Mouse (Mus musculus) liver, adult 2 months (tissue): Measurements from ENCODE around the gene Sugp1. TPM values are rescaled to one million over a fixed set of nuclear protein-coding genes. Genes with fewer than 3 reads are reported as not detected.

Experiments used
- DNase-seq: peaks from one replicate; pipeline ENCODE4 v3.0.0-alpha.2; 2011; ENCODE audit warnings: low read depth, low spot score; ENCODE audit errors: extremely low read depth
- H3K27ac ChIP-seq: fragments of 200-500 bp; replicated peaks from 2 replicates; pipeline ENCODE4 v1.5.1; 2012; ENCODE audit warnings: low read depth, mild to moderate bottlenecking, control low read depth, inconsistent platforms, low read length; ENCODE audit not compliant: insufficient read depth
- H3K27me3 ChIP-seq: fragments of 200-500 bp; 2 replicates; pipeline ENCODE4 v1.6.1; 2012; ENCODE audit warnings: mild to moderate bottlenecking, moderate library complexity, low read length, inconsistent platforms; ENCODE audit not compliant: control insufficient read depth, insufficient read depth
- H3K36me3 ChIP-seq: fragments of 200-500 bp; 2 replicates; pipeline ENCODE4 v1.6.1; 2012; ENCODE audit warnings: low read length, inconsistent platforms; ENCODE audit not compliant: control insufficient read depth, insufficient read depth
- H3K4me1 ChIP-seq: fragments of 200-500 bp; 2 replicates; pipeline ENCODE4 v1.6.1; 2011; ENCODE audit warnings: low read length; ENCODE audit not compliant: control insufficient read depth, insufficient read depth
- H3K4me3 ChIP-seq: fragments of 200-500 bp; 2 replicates; pipeline ENCODE4 v1.5.1; 2011; ENCODE audit warnings: low read depth, mild to moderate bottlenecking, control low read depth, low read length, moderate library complexity; ENCODE audit not compliant: insufficient read depth
- H3K79me2 ChIP-seq: fragments of 200-500 bp; 2 replicates; pipeline ENCODE4 v1.6.1; 2012; ENCODE audit warnings: inconsistent platforms, mild to moderate bottlenecking, low read length, moderate library complexity; ENCODE audit not compliant: control insufficient read depth, insufficient read depth
- H3K9ac ChIP-seq: fragments of 200-500 bp; 2 replicates; pipeline ENCODE4 v1.6.1; 2012; ENCODE audit warnings: low read depth, mild to moderate bottlenecking, control low read depth, inconsistent platforms, low read length
- CTCF ChIP-seq: fragments of 200-500 bp; IDR thresholded peaks from 2 replicates; pipeline ENCODE4 v1.5.1; 2011; ENCODE audit warnings: low read depth, low read length, control low read depth
- POLR2A ChIP-seq: fragments of 200-500 bp; IDR thresholded peaks from 2 replicates; pipeline ENCODE4 v1.6.1; 2011; ENCODE audit warnings: low read length, control low read depth; ENCODE audit not compliant: insufficient read depth; ENCODE audit errors: extremely low read depth
- WGBS: fragments of 180-500 bp; shearing (Covaris S2); methylation state at CpG from one replicate; pipeline ENCODE4 v1.1.7; 2018; 5-methylcytosine and 5-hydroxymethylcytosine counted together
- polyA plus RNA-seq: library from polyadenylated mRNA; depleted of rRNA; stranded (reverse); fragments of >200 nt; gene quantifications from 2 replicates; pipeline ENCODE4 v1.2.3, GENCODE M21; 2012
- total RNA-seq: library from RNA; depleted of rRNA; stranded (reverse); fragments of >200 nt; gene quantifications from 2 replicates; pipeline ENCODE4 v1.2.3, GENCODE M21; 2014

Sugp1 gene
- total and polyA plus RNA-seq, 2 experiments, result 5.1 TPM

DNA sequence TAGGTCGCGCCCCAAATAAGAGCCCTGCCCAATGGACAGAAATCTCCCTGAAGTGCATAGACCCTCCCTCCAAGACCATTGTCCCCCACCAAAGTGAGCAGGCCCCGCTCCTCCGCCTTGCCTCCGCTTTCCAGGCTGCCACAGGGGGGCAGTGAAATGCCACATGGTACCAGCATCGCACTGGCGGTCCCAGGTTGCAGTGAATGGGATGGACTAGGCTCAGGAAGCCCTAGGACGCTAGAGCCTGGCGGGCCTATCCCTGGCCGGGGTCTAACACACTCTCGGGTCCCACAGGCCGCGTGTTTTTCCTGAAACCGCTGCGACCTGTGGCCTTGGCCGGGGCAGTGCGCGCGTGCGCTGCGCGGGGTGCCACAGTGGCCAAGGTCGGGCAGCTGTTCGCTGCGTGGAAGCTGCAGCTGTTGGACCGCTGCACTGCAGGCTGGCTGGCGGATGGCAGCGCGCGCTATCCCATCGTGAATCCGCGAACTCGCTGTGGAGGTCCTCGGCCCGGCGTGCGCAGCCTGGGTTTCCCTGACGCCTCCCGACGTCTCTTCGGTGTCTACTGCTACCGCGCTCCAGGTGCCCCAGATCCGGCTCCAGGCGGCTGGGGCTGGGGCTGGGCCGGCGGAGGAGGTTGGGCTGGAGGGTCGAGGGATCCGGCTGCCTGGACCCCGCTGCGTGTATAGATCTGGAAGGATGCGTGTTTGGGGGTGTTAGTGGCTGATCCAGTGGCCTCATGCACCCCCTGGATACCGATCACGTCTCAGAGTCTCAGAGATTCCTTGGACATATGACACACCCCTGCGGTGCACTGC, 45.4 kb downstream of the Sugp1 start:
- H3K27ac ChIP-seq, result no peak overlapping the region
- H3K27me3 ChIP-seq, result peaks cover 9% of the 10 kb centered on the region
- H3K36me3 ChIP-seq, result no peaks in the 10 kb centered on the region
- no peak overlapping the region for H3K4me3 ChIP-seq
- TF ChIP-seq CTCF (peak; percentile 63), POLR2A (no peak)
- no peak overlapping the region for H3K9ac ChIP-seq
- no peaks in the 10 kb centered on the region; the same call in none of the 2 replicates for H3K4me1 ChIP-seq
- no peak for DNase-seq
- WGBS, result 27% methylated on average over 56 of the region's 56 CpGs
- H3K79me2 ChIP-seq, result no peaks in the 10 kb centered on the region

DNA sequence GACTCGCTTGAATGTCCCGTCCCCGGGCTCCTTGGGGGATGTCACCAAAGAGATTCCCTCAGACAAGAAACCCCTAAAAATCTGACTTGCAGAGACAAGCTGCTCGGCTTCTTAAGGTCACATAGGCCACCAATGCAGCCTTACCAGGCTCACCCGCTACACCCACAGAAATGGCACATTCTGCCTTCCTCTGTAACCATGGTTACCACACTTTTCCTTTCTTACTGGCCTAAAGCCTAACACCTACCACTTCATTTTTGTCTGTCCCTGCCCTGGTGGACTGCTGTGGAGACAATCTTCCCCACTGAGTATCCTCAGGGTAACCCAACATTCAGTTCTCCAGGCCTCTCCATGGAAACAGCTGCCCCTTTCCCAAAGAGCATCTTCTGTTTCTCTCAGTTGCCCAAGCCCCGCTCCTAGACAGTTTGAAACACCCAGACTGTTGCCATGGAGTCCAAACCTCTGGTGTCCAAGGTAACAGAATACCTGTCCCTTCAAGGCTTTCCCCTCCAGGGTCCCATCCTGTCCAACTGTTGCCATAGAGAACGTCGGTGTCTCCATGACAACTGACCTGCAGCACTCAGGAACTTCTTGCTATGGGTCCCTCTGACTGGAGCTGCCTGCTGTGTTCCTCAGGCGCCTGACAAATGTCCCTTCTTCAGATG, 46.8 kb downstream of the Sugp1 start:
- no peaks in the 10 kb centered on the region for H3K79me2 ChIP-seq
- H3K4me3 ChIP-seq, result no peak overlapping the region
- H3K4me1 ChIP-seq, result no peaks in the 10 kb centered on the region
- no peak for DNase-seq
- WGBS, result 69% methylated on average over 9 of the region's 9 CpGs
- no peaks in the 10 kb centered on the region for H3K36me3 ChIP-seq
- no peak for TF ChIP-seq CTCF
- TF ChIP-seq POLR2A, result no peak
- H3K27me3 ChIP-seq, result peaks cover 9% of the 10 kb centered on the region
- H3K9ac ChIP-seq, result no peak overlapping the region
- no peak overlapping the region for H3K27ac ChIP-seq

DNA sequence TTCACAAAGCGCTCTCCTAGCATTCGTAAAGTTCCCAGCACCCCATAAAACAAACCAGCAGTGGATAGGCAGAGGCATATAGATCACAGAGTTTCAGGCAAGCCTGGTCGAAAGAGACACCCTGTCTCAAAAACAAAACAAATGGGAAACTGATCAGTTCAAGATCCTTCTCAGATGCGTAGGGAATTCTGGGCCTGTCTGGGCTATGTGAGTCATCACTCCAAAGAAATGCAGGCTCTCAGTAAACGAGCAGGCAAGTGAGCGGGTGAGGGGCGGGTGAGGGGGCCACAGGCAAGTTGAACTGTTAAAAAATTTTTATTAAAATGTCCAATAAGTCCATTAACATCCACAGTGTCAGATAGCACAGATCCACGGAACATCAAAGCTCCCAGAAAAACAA, 50.2 kb downstream of the Sugp1 start:
- Histone ChIP-seq H3K4me1 (no peaks in the 10 kb centered on the region), H3K4me3 (no peak overlapping the region), H3K27ac (no peak overlapping the region), H3K79me2 (no peaks in the 10 kb centered on the region), H3K36me3 (no peaks in the 10 kb centered on the region), H3K27me3 (peaks cover 8% of the 10 kb centered on the region), H3K9ac (no peak overlapping the region)
- no peak for TF ChIP-seq POLR2A
- TF ChIP-seq CTCF, result no peak
- no peak for DNase-seq
- WGBS, result 76% methylated on average over 8 of the region's 8 CpGs

DNA sequence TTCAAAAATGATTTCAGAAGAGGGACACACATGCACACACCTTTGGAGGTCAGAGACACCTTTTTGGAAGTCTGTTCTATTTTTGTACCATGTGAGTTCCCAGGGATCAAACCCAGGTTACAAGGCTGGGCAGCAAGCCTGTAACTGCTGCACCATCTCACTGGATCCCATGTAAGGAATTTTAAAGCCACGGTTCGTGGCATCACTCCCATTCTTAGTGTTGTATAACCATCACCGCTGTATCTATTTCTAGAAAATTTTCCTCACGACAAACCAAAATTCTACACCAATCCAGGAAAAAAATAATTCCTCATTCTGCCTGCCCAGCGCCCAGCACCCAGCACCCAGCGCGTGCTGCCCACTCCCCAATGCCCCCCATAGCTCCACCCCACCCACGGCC, 56.7 kb downstream of the Sugp1 start:
- no peak for DNase-seq
- TF ChIP-seq POLR2A, result no peak
- no peak for TF ChIP-seq CTCF
- Histone ChIP-seq H3K79me2 (no peaks in the 10 kb centered on the region), H3K4me1 (no peaks in the 10 kb centered on the region), H3K27me3 (no peaks in the 10 kb centered on the region), H3K9ac (no peak overlapping the region), H3K27ac (no peak overlapping the region), H3K4me3 (no peak overlapping the region), H3K36me3 (no peaks in the 10 kb centered on the region)
- WGBS, result 69% methylated on average over 8 of the region's 8 CpGs

DNA sequence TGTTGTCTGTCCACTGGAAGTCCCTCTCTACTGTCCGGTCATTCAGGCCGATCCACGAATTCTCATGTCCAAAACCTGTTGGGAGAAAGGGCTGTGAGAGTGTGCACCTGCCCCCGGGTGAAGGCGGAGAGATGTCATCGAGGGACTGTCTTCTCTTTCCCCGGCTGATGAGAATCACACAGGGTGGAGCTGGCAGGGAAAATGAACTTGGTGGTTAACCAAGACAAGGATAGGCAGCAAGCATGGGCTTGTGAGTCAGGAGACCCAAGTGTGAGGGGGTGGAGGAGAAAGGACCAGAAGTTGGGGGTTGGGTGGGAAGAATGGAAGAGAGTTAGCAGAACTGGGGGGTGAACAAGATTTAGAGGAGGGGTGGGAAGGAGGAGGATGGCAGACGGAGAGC, 57.6 kb downstream of the Sugp1 start:
- Histone ChIP-seq H3K9ac (no peak overlapping the region), H3K27ac (no peak overlapping the region), H3K4me3 (no peak overlapping the region), H3K4me1 (no peaks in the 10 kb centered on the region), H3K79me2 (no peaks in the 10 kb centered on the region), H3K36me3 (no peaks in the 10 kb centered on the region), H3K27me3 (no peaks in the 10 kb centered on the region)
- 80% methylated on average over 8 of the region's 8 CpGs for WGBS
- DNase-seq, result no peak
- no peak for TF ChIP-seq POLR2A
- TF ChIP-seq CTCF, result no peak

DNA sequence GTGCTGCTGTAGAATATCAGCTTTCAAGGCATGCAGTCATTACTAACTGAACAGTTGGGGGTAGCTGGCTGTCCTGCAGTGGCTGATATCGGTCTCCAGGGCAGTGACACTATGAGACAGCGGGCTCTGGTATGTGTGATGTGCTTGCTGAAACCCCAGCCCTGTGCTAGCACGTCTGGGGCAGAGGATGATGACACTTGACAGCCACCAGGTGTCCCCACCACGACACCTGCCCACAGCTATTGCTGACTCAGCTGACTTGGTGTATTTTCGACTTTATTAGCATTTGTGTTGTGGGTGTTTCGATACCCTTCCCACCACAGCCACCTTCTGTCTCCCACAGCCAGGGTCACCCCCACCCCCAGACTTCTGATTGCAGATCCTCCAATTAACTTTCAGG, 61.9 kb downstream of the Sugp1 start:
- no peak overlapping the region for H3K9ac ChIP-seq
- no peaks in the 10 kb centered on the region for H3K4me1 ChIP-seq
- no peaks in the 10 kb centered on the region for H3K79me2 ChIP-seq
- TF ChIP-seq CTCF, result peak; percentile 94
- TF ChIP-seq POLR2A, result no peak
- WGBS, result 10% methylated on average over 6 of the region's 6 CpGs
- no peak overlapping the region for H3K4me3 ChIP-seq
- H3K36me3 ChIP-seq, result no peaks in the 10 kb centered on the region
- no peak overlapping the region for H3K27ac ChIP-seq
- H3K27me3 ChIP-seq, result no peaks in the 10 kb centered on the region
- peak; percentile 43 for DNase-seq
